Mouse (Mus musculus): ENCODE measurements around the gene Cfap45. TPM values are rescaled to one million over a fixed set of nuclear protein-coding genes. Genes with fewer than 3 reads are reported as not detected.

Cfap45 gene
- 1 to 10 TPM; 3.4 to 4.0 TPM for total RNA-seq (2021)

DNA sequence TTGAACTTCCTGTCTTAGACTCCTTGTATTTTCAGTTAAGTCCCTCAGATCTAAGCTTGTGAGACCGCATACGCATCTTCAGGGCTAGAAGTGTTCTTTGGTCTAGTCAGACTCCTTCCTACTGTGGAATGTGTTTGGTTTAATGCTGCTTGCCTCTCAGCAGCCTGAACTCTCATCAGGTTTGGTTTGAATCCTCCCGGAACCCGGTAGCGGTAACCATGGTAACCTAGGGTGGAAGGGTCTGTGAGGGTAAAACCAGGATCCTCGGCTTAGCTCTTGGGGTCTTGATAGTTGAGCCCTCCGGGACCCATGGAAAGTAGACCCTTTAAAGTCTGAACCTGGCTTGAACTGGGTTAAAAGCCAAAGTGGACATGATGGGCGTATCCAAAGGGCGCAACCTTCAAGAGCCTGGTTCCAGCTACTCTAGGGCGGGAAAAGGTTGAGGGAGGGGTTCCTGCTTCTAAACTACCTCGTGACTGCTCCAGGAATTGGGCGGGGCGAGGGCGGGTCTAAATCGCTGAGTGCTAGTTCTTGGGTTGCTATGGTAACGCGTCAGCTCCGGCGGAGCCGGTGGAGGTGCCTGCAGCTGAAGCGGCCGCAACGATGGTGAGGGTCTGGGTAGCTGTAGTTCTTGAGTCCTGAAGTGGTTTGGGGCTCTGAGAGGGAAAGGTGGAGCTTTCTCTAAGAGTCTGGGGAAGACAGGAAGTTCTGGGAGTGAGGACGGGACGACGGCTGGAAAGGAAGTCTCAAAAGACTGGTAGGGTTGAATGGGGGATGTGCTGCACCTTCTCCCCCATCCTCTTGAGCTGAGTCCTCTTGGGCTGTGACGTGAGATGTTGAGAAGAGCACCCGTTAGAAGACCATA is at the start of gene Cfap45:
Cfap45 (plus strand) TSS at position 226 of the 865 bp plus-strand sequence.
- intact Hi-C loops (cut with DNase I), result no loop called here
- DNase-seq (ENCODE audit: low spot score in 2 of 2), result peak; percentile 65 to 77

GRCm38 (mm10) chr1:172472909-172473308 is 47.7 kb upstream of the Cfap45 start:
- no peak for DNase-seq (ENCODE audit: low spot score in 2 of 2)
- intact Hi-C loops (cut with DNase I), result no loop called here

- intact Hi-C loops (cut with DNase I), result no loop called here
- DNase-seq (ENCODE audit: low spot score in 2 of 2), result no peak
Measured at GRCm38 (mm10) chr1:172474196-172474595, 46.4 kb upstream of the Cfap45 start.

- intact Hi-C loops (cut with DNase I), result no loop called here
- no peak for DNase-seq (ENCODE audit: low spot score in 2 of 2)
Measured at GRCm38 (mm10) chr1:172475054-172475741, 45.4 kb upstream of the Cfap45 start, which contains the start of gene Slamf9. Slamf9 (plus strand) TSS chr1:172475358.

GRCm38 (mm10) chr1:172478020-172478419 is 42.6 kb upstream of the Cfap45 start:
- intact Hi-C loops (cut with DNase I), result no loop called here
- DNase-seq (ENCODE audit: low spot score in 2 of 2), result no peak

DNA sequence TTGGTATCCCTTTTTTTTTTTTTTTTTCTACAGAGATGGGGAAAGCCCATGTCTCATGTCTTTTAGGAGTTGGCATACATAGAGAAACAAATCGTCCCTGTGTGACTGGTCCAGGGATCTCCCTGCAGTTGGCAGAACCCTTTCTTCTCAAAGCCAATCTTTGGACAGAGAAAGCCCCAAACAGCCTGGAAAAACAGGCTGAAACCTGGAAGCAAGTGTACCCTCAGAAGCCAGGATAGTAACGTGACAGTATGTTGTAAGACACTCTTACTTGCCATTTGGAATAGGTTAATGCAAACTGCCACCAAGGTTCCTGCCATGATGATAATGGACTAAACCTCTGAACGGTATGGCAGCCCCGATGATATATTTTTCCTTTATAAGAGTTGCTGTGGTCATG is 40.2 kb upstream of the Cfap45 start:
- intact Hi-C loops (cut with DNase I), result no loop called here
- DNase-seq (ENCODE audit: low spot score in 2 of 2), result no peak

- intact Hi-C loops (cut with DNase I), result no loop called here
- no peak for DNase-seq (ENCODE audit: low spot score in 2 of 2)
Measured at GRCm38 (mm10) chr1:172481111-172481510, 39.5 kb upstream of the Cfap45 start.

DNA sequence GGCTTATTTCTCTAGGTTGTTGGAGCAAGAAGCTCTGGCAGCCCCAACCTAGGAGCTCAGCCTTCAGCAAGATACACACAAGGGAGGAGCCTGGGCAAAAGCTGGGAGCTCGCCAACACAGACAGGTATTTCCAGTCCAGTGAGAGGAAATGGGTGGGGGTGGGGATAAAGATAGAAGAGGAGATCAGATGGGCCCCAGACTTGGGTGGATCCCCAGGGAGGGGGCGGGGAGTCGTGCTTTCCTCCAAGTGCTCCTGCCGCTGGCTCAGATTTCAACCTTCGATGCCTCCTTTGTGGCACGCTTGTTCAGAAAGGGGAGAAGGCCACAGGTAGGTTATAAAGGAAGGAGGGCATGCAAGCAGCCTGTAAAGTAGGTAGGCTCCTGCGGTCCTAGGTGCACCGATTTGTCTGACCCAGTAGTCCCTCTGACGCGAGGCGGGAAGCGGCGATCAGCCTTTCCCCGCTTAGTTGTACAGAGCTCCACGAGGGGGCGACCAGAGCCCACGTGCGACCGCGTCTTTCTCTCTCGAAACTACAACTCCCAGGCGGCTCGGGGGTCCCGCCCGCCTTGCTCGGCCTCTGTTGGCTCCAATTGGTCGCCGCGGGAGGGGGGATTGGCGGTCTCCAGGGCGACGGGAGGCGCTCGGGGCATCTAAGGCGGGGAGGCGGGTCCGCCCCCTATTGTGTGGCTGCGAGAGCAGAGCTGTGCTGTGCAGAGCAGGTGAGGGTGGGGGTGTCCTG is 38.9 kb upstream of the Cfap45 start, which contains the start of gene Igsf9:
Igsf9 (plus strand) TSS at position 249 of the 741 bp plus-strand sequence.
- intact Hi-C loops (cut with DNase I), result no loop called here
- peak; percentile 89 to 91 for DNase-seq (ENCODE audit: low spot score in 2 of 2)

DNA sequence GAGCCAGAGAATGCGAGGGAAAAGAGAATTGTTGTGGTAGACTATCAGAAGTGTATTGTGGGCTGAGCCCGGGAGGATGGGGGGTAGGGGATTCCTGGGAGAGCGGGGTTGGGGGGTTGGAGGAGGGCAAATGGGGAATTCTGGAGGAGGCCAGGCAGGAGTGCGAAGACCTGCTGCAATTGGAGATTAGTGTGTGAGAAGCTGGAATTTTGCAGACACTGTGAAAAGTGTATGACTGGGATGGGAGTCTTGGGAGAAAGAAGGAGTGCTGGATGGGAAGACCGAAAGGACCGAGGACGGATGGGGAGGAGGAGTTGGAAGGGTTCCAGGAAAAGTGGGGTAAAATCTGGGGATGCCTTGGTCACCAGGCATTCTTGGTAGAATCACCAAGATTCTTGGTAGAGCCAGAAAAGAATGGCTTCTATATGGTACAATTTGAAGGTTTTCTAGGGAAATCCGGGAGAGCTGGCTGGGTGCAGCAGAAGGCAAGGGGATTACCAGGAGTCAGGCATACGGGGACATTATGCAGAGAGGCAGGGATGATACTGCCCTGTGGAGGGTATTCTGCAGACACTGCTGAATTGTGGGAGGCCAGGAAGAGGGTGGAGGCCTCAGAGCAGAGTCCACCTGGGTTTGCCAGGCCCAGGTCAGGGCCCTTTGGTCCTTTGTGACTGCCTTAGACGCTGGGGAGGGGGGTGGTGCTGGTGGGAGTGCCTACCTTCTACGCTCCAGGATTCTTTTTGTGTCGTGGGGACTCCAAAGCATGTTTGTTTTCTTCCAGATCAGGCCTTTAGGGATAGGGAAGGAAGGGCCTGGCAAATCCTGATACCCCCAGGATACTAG is 37.9 kb upstream of the Cfap45 start:
- no peak for DNase-seq (ENCODE audit: low spot score in 2 of 2)
- intact Hi-C loops (cut with DNase I), result no loop called here

DNA sequence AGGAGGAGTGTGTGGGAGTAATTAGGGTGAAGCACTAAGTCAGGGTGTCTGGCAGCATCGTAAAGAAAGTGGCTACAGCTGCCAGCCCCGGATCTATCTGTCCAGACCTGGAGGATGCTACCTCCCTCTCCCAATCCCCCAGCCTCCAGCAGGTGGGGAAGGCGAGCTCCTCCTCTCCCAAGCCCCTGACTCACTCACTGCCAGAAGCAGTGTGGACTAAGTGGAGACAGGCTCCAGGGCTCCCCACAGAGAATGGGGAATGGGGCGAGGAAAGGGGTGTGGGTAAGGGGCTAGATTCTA is 37.3 kb upstream of the Cfap45 start:
- intact Hi-C loops (cut with DNase I), result no loop called here
- no peak for DNase-seq (ENCODE audit: low spot score in 2 of 2)

- intact Hi-C loops (cut with DNase I), result no loop called here
- no peak for DNase-seq (ENCODE audit: low spot score in 2 of 2)
Measured at GRCm38 (mm10) chr1:172484236-172484635, 36.4 kb upstream of the Cfap45 start.

GRCm38 (mm10) chr1:172484671-172485070 is 35.9 kb upstream of the Cfap45 start:
- intact Hi-C loops (cut with DNase I), result no loop called here
- DNase-seq (ENCODE audit: low spot score in 2 of 2), result no peak

DNA sequence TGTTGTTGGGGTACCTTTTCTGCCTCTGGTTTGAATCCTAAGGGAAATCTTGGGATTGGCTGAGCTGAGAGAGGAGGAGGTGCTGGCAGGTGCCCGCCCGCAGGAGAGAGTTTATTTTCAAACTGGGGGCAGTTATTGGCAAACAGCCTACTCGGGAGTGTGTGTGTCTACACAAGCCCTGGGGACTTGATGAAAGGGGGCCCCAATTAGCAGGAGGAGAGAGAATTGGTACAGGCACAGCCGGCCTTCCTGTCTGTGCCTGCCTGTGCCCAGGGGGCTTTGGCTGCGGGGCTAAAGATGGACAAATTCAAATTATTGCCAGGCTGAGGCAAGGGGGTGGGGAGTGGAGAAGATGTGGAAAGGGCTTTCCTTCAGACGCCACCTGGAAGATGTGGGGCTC is 34.8 kb upstream of the Cfap45 start:
- intact Hi-C loops (cut with DNase I), result no loop called here
- no peak for DNase-seq (ENCODE audit: low spot score in 2 of 2)

DNA sequence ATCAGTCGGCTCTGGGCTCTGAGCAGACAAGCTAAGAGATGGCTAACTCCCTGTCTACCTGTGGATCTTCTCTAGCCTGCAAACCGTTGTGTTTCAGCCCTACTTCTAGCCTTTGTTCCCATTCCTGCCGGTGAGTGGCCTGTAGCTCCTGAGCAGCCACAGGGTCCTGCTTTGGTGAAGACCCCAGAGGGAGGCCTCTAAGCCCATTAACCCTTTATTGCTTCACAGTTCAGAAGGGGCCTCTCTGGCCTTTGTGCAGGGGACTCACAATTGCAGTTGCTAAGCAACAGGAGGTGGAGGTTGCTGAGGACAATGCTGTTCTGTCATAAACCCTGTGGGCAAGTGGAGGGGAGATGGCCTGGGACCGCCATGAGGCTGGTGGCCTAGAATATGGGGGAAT is 34.4 kb upstream of the Cfap45 start:
- DNase-seq (ENCODE audit: low spot score in 2 of 2), result no peak
- intact Hi-C loops (cut with DNase I), result no loop called here

- no peak for DNase-seq (ENCODE audit: low spot score in 2 of 2)
- intact Hi-C loops (cut with DNase I), result no loop called here
Measured at GRCm38 (mm10) chr1:172486651-172487050, 34.0 kb upstream of the Cfap45 start.

DNA sequence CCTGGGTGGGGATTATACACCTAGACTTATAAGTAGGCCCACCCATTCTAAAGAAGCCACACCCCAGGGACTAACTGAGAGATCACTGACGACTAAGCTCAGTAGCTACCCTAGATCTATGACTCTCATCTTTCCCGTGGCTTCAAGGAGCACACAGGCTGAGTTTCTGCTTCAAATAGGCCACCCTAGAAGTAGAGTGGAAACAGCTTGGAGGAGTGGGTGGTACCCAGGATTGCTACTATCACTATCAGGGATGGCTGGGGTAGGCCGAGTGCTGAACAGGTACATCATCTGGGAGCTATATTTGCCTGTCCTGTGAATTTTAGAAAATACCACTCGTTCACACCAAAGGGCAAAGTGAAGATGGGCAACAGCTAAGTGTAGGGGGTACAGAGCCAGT is 32.7 kb upstream of the Cfap45 start:
- DNase-seq (ENCODE audit: low spot score in 2 of 2), result no peak
- intact Hi-C loops (cut with DNase I), result no loop called here

DNA sequence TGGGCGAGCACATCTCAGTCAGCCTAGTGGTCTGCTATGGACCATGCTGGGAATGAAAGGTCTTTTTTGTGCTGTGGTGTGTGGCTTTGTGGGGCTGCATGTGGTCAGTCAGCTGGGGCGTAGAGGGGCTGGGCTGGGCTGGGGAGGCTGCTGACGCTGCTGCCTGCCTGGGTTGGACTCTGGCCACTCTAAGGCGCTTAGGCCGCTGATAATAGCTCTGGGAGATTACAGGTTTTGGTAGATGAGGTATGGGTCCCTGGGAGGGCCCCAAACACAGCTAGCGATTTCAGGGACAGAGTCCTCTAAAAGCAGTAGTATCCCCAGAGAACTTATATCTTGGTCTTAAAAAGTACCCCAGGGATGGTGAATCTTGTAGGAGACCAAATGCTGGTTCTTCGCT is 31.8 kb upstream of the Cfap45 start:
- intact Hi-C loops (cut with DNase I), result no loop called here

DNA sequence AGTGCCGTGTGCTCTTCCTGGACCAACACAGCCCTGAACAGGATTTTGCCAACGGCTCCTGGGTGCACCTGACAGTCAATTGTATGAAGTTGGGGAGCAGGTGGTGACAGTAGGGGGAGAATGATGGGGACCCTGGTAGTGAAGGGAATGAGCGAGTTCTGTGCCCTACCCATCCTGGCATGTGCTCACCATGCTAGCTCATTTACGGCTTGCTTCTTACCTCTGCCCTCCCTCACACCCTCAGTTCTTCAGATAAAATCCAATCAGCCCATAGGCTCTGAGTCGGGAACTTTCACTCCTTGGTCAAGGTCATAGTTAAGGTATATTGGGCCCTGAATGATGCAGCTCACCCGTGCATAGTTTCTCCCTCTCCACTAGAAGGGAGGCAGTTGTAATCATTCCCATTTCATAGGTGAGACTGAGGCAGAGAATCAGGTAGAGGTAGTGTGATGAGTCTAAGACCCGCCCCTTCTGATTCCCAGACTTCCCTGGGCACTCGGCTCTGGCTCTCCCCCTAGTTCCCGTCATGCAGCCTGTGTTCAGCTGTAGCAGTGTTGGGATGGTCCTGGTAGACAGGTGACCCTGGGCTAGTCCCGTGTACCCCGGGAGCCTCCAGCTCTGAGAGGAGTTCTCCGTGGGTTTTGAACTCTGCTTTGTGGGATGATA is 30.9 kb upstream of the Cfap45 start:
- no peak for DNase-seq (ENCODE audit: low spot score in 2 of 2)
- intact Hi-C loops (cut with DNase I), result loop anchor here (1.0 kb wide), 1 partner anchor 77 kb away; no protein-coding TSS in a partner anchor

More for the DNA sequence above, 31.8 kb upstream of the Cfap45 start:
- DNase-seq (ENCODE audit: low spot score in 2 of 2), result no peak

DNA sequence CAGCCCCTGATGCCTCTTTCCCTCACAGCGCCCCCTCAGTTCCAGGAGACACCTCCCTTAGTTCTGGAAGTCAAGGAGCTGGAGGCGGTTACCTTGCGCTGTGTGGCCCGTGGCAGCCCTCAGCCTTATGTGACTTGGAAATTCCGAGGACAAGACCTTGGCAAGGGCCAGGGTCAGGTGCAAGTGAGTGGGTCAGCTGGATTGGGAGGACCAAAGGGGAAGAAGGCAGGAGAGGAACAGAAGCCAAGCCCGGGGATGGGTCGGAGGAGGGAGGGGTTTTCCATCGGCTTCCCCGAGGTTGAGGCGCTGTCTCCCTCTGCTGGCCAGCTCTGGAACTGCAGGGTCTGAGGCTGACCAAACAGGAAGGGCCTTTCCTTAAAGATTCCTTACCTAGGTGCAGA is 30.3 kb upstream of the Cfap45 start:
- DNase-seq (ENCODE audit: low spot score in 2 of 2), result peak; percentile 84 to 88
- intact Hi-C loops (cut with DNase I), result loop anchor here (1.0 kb wide), 1 partner anchor 78 kb away; no protein-coding TSS in a partner anchor
